Mouse (Mus musculus): ENCODE measurements around the gene Psd.
A peak's percentile ranks its signal among the peaks of the same experiment; 100 is the strongest.

- TF ChIP-seq POLR2A (IDR thresholded peaks at IDR 0.05; ENCODE audit: extremely low read depth, insufficient read depth, low read length) (no peak), CTCF (IDR thresholded peaks at IDR 0.05; ENCODE audit: low read depth, low read length) (peak; percentile 95)
These were observed 3.0 kb upstream of the Psd start for GRCm38 (mm10) chr19:46329951-46330350.

Data from liver, adult 2 months (tissue).